Mouse (Mus musculus): Measurements from ENCODE around the gene Slc7a11.

DNA sequence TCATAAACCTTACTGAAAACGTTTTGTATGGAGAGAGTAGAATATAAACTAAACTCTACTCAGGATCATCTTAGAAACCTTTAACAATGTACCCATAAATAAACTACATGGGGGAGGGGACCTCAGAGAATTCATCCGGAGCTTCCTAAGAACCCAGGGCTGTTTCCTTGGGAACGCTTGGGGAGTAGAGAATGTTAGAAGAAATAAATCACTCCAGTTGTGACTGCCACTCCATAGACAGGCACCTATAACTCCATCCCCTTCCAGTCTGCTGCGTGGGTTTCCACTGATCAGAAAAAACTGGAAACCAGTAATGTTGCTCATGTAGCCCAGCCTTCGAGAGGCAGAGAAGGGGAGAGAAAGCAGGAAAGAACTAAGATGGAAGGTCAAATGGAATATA lies 210.3 kb downstream of the Slc7a11 start:
- TF ChIP-seq EP300 (IDR thresholded peaks at IDR 0.05), result no peak
- TF ChIP-seq CTCF (IDR thresholded peaks at IDR 0.05), result no peak
